Mouse (Mus musculus) ES-Bruce4 (cell line): ENCODE data around the gene Slc25a42.

Source experiments
- CTCF ChIP-seq: IDR thresholded peaks from one replicate; pipeline ENCODE4 v1.8.1; 2011; ENCODE audit warnings: low read depth, low read length
- EP300 ChIP-seq: IDR thresholded peaks from 2 replicates; pipeline ENCODE4 v1.6.1; 2011; ENCODE audit warnings: low read depth, low read length; ENCODE audit not compliant: insufficient read depth
- POLR2A ChIP-seq: IDR thresholded peaks from one replicate; pipeline ENCODE4 v1.8.1; 2011; ENCODE audit warnings: low read length; ENCODE audit not compliant: insufficient read depth

GRCm38 (mm10) chr8:70178231-70178630 is 33.9 kb downstream of the Slc25a42 start:
- TF ChIP-seq CTCF (no peak), POLR2A (no peak), EP300 (no peak)
